Mouse (Mus musculus) CD8-positive naive resting alpha-beta T cell, adult 2 months (primary cell): ENCODE data around the gene Cib1.

Experiments used
- DNase-seq, 2 experiments: peaks; one replicate each; pipeline ENCODE4 v3.0.0; 2022; ENCODE audit warnings: low read depth in 2 of 2, low spot score in 2 of 2

The Cib1 gene

DNA sequence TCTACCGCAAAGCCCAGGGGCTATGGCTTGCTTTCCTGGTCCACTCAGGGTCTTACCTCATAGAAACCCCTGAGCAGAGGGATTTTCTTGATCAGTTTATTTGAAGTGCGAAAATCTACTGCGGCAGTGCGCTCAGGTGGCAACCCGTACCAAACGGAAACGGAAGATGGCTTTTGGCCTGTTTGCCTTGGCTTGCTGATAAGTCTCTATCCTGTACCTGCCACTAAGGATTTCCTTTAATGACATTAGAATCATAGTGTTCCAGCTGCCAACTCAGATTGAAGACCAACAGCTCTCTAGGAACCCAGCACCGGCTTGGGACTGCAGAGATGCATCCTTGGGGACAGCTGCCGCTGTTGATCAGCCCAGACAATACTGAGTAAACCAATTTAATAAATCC, 1.2 kb upstream of the Cib1 start:
- no peak for DNase-seq

DNA sequence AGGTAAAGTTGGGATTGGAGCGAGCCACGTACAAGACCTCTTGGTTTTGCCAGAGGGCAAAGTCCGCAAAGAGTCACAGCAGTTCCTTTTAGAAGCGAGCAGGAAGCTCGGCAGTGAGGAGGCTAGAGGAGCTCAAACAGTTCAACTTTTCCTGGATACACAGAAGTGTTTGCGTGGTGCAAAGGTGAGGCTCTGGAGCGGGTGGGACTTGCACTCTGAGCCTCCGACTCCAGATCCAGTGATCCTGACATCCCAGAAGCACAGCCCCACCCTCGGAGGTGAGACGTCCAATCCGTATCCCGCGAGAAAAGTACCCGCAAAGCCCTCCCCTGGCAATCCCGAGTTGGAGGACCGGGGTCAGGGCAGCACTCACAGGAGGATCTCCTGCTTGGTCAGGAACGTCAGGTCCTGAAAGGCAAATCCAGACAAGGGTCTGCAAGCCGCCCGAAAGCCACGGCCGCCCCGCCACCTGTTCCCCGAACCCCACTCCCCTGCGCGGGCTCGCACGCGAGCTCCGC, 583 bp downstream of the Cib1 start:
- peak in 1 of 2 experiments; percentile 21 for DNase-seq

GRCm38 (mm10) chr7:80230196-80230595, 2.4 kb downstream of the Cib1 start:
- no peak for DNase-seq

DNA sequence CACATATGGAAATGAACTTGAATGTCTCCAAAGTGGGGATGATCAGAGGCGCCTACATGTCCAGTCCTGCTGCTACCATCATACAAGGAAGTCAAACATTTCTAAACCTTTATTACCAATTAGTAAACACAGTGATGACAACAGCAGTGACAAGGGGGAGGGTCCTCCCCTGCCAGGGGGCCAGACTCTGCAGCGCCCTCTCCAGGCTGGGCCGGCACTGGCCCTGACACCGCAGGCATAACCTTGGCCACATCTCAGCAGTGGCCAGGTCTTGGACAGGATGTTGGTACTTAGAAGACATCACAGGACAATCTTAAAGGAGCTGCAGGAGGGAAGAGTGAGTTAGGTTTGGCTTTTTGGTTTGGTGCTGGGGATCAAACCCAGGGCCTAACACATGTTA, 5.5 kb downstream of the Cib1 start:
- DNase-seq: no peak

DNA sequence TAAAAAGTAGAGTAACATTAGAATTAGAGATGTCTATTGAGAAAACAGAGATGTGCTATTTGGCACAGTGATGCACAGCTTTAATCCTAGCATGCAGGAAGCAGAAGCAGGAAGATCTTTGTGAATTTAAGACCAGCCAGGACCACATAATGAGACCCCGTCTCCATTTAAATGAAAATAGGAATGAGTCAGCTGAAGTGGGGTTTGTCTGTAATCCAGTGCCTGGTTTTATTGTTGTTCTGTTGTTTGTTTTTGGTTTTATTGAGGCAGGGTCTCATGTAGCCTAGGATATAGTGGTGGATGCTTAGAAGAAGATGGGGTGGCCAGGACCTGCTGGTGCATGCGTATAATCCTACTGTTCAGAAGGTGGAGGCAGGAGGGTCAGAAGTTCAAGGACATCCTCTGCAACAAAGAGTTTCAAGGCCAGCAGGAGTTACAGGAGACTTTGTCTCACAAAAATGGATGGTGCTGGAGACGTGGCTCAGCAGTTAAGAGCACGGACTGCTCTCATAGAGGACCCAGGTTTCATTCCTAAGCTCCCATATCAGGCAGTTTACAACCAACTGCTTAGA, 11.3 kb downstream of the Cib1 start:
- no peak for DNase-seq

DNA sequence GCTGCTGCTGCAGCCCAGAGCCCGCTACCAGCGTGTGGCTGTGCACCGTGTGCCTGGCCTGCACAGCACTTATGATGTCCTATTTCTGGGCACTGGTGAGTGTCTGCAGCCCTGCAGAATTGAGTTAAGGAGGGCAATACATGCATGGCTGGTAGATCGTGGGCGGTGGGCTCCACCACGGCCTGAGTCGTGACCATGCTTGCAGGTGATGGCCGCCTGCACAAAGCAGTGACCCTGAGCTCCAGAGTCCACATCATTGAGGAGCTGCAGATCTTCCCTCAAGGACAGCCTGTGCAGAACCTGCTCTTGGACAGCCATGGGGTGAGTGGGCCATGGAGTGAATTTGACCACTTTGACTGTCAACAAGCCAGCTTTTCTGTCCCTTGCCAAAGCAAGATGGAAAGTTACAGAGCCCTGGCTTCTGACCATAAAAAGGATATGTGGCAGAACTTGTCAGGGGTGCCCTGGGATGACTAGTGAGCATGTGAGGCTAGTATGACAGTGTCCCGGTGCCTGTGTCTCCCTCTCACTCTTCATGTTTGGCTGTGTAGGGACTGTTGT, 12.3 kb downstream of the Cib1 start:
- DNase-seq: no peak

- no peak for DNase-seq
These were observed 13.9 kb downstream of the Cib1 start for GRCm38 (mm10) chr7:80218666-80219065.

DNA sequence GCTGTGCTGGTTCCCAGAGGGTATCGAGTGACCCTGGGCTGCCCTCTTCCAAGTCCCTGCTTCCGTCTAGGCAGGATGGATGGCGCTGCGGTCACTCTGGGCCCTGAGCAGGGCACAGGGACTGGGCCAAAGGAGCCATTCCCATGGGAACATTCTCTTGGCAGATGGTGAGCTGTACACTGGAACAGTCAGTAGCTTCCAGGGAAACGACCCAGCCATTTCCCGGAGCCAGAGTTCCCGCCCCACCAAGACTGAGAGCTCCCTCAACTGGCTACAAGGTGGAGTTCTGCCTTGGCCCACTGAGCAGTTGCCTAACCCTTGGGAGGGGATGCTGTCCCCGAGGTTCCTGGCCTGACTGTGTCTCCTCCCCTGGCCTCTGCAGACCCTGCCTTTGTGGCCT, 16.0 kb downstream of the Cib1 start:
- no peak for DNase-seq

GRCm38 (mm10) chr7:80215398-80215797, 17.2 kb downstream of the Cib1 start:
- DNase-seq: peak; percentile 78 to 86

GRCm38 (mm10) chr7:80214459-80214858, 18.2 kb downstream of the Cib1 start:
- no peak for DNase-seq

- no peak for DNase-seq
These were observed 19.0 kb downstream of the Cib1 start for GRCm38 (mm10) chr7:80213604-80214003.

DNA sequence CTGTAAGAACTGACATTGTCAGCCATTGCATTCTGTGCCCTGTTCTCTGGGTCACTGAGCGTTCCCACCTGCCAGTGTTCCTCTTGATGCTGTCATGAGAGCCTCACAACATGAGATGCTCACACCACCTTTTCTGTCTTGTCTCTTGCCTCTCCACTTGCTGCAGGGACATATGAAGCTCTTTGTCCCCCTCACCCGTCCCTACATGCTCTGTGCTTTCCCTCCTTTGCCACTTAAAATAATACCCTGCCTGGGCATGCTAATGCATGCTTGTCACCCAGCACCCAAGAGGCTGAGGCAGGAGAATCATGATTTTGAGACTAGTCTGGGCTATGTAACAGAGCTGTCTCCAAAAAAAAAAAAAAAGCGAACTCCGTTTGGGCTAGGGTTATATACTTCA, 21.6 kb downstream of the Cib1 start:
- DNase-seq: no peak

DNA sequence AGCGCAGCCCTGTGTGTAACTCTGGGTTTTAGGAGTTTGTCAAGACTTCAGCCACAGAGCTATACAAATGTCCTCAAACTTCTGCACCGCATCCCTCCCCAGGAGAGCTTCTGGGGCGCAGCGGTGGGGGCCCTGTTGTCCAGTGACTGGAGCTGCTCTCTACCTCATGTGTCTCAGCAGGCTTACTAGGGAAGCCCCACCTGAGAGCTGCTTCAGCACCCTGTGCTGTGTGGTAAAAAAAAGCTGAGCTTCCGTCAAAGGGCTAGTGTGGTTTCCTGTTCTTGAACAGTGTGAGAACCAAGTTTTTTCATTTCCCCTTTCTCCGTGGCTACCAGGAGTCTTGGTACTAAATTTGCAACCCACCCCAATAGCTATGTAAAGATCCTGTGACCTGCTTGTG, 22.9 kb downstream of the Cib1 start:
- peak; percentile 75 to 76 for DNase-seq

- DNase-seq: no peak
These were observed 23.7 kb downstream of the Cib1 start for GRCm38 (mm10) chr7:80208738-80209430.

DNA sequence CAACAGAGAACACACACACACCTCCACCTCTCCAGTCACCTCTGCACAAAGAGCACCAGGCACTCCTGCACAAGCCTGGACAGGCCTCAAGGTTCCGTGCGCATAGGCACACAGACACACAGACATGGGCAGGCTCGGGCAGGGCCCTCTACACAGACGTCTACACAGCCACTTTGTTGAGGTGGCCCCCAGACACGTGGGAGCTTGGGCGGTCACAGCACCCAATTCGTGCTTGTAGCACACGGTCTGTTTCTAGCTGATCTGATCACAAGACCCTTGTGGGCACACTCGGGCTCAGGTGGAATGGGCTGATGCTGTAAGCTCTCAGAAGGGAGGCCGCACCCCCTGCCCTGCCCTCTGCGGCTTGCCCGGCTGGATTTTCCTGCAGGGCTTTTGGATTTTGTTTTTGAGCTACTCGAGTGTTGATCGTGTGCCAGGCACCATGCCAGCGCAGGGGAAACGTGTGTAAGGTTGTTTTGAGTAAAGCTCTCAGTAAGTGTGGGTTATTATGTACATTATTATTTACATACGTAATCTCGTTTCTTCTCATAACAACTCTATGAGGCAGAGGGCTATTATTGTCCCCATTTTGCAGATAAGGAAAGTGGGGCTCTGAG, 24.5 kb downstream of the Cib1 start:
- no peak for DNase-seq

- no peak for DNase-seq
These were observed 25.3 kb downstream of the Cib1 start for GRCm38 (mm10) chr7:80207314-80207731.

- DNase-seq: no peak
These were observed 26.7 kb downstream of the Cib1 start for GRCm38 (mm10) chr7:80205705-80206589.

DNA sequence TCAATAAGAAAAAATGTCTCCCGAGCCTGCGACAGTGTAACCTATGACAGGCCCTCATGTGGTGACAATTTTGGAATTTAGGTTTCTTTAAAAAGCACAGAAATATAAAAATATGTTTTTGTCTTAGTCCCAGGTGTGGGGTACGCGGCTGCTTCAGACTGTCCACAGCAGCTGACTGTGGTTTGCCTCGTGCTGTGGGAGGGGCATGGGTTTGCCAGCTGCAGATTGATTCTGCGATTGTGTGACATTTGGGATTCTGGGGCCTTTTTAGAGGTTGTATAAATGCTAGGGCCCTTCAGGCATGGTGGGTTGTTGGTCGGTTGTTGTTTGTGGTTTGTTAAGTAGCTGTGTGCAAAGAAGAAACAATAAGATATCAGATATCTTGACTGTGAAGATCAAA, 27.7 kb downstream of the Cib1 start:
- peak in 1 of 2 experiments; percentile 60 for DNase-seq

GRCm38 (mm10) chr7:80204362-80204761, 28.3 kb downstream of the Cib1 start:
- peak in 1 of 2 experiments; percentile 54 for DNase-seq

DNA sequence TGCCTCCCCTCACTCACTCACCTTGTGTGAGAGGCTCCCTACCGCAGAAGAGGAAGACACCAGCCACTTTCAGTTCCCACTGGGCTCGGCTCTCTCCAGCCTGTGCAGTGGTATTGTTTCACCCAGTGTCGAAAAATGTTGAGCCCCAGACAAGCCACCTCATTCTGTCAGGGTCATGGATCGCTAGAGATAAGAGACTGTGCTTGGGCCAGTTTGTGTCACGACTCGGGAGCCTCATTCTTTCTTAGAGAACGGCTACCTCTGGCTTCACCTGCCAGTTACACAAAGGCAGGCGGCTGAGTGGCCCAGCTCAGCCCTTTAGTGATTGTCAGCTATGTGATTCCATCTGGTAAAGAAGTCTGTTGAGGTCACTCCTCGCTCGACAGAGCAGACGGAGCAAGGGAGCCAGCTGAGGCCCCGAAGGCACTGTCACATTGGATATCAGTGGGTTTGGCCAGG, 28.9 kb downstream of the Cib1 start:
- DNase-seq: no peak

DNA sequence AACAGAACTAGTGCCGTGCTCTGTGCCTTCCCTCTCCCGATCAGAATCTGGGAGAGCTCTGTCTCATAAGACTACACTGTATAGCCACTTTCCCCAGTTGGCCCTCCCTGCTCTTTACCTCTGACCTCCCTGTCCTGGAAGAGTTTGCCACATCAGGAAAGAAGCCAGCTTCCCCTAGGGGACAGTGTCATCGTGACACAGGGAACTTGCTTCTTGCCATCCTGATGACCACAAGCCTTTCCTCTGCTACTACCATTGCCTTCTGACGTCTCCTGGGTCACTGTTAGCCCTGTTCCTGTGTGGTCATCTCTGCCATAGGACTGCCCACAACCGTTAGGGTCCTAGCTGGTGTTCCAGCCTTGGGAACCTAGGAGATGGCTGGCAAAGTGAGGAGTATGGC, 29.7 kb downstream of the Cib1 start:
- DNase-seq: no peak
